Mouse (Mus musculus) kidney, postnatal 0 days (tissue): Measurements from ENCODE around the gene Myzap. TPM values are rescaled to one million over a fixed set of nuclear protein-coding genes. Genes with fewer than 3 reads are reported as not detected.

Experiments used
- ATAC-seq: fragments of 200-750 bp; cut with Nextera tagmentation; replicated peaks from 2 replicates; pipeline ENCODE4 v1.8.0; 2017; ENCODE audit warnings: low read depth, moderate number of reproducible peaks, moderate TSS enrichment, moderate library complexity; ENCODE audit not compliant: low FRiP score
- DNase-seq: peaks from one replicate; pipeline ENCODE4 v3.0.0-alpha.2; 2016; ENCODE audit warnings: low spot score
- H3K27ac ChIP-seq: fragments of 300-500 bp; sonication (generic); 2 replicates; pipeline ENCODE4 v1.5.1; 2014; ENCODE audit warnings: mild to moderate bottlenecking
- H3K27me3 ChIP-seq: fragments of 300-500 bp; sonication (generic); 2 replicates; pipeline ENCODE4 v1.6.1; 2014; ENCODE audit warnings: low read length, mixed read lengths; ENCODE audit not compliant: insufficient read depth
- H3K36me3 ChIP-seq: fragments of 300-500 bp; sonication (generic); 2 replicates; pipeline ENCODE4 v1.6.1; 2014; ENCODE audit warnings: low read length, mixed read lengths; ENCODE audit not compliant: insufficient read depth
- H3K4me1 ChIP-seq: fragments of 300-500 bp; sonication (generic); replicated peaks from 2 replicates; pipeline ENCODE4 v1.6.1; 2014; ENCODE audit warnings: antibody characterized with exemption, low read length, mixed read lengths; ENCODE audit not compliant: insufficient read depth
- H3K4me2 ChIP-seq: fragments of 300-500 bp; sonication (generic); 2 replicates; pipeline ENCODE4 v1.6.1; 2014; ENCODE audit warnings: mild to moderate bottlenecking, low read length, moderate library complexity, mixed read lengths
- H3K4me3 ChIP-seq: fragments of 300-500 bp; sonication (generic); replicated peaks from 2 replicates; pipeline ENCODE4 v1.5.1; 2014; ENCODE audit warnings: low read depth, low read length
- H3K9ac ChIP-seq: fragments of 300-500 bp; sonication (generic); 2 replicates; pipeline ENCODE4 v1.6.1; 2014; ENCODE audit warnings: low read depth, low read length
- H3K9me3 ChIP-seq: fragments of 300-500 bp; sonication (generic); replicated peaks from 2 replicates; pipeline ENCODE4 v1.6.1; 2016; ENCODE audit warnings: low read length, inconsistent platforms, mixed read lengths
- CTCF ChIP-seq: IDR thresholded peaks from 2 replicates; pipeline ENCODE4 v1.5.1; 2016; ENCODE audit warnings: antibody characterized with exemption, low read depth, mild to moderate bottlenecking, moderate library complexity
- WGBS: fragments of 180-500 bp; shearing (Covaris S2); extraction: QIAGEN DNeasy Blood & Tissue Kit; methylation state at CpG from one replicate; pipeline ENCODE4 v1.1.7; 2014; 5-methylcytosine and 5-hydroxymethylcytosine counted together
- polyA plus RNA-seq: library from polyadenylated mRNA; unstranded; fragments of >200 nt; fragmentation: Nextera tagmentation; extraction: Ambion mirVana; gene quantifications from 2 replicates; pipeline ENCODE4 v1.2.1, GENCODE M21; 2015

Myzap gene
- polyA plus RNA-seq, 1 experiment from 2014 or later = 16.9 TPM

DNA sequence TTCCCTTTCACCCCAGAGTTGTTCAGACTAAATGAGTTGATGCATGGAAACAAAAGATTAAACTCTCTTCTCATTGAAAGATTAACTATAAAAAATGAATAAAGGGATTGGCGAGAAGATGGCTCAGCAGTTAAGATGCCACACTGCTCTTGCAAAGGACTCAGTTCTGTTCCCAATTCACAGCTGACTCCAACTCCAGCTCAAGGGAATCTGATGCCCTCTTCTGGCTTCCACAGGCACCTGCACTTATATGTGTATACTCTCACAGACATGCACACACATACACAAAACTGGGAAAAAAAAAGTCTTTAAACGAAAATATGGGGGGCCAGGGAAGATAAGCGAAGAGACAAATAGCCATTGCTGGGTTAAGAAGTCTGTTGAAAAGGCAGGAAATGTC lies 115.6 kb downstream of the Myzap start:
- no peaks in the 10 kb centered on the region for H3K27me3 ChIP-seq
- H3K9me3 ChIP-seq = no peaks in the 10 kb centered on the region
- no peak overlapping the region for H3K4me2 ChIP-seq
- H3K4me1 ChIP-seq = no peaks in the 10 kb centered on the region
- no peak overlapping the region for H3K4me3 ChIP-seq
- WGBS = 98% methylated on average over 3 of the region's 3 CpGs
- TF ChIP-seq CTCF = peak; percentile 26; the same call in 1 of the 2 replicates
- H3K27ac ChIP-seq = no peak overlapping the region
- DNase-seq (no peak), ATAC-seq (no peak)
- H3K36me3 ChIP-seq = peaks cover 64% of the 10 kb centered on the region
- no peak overlapping the region for H3K9ac ChIP-seq

DNA sequence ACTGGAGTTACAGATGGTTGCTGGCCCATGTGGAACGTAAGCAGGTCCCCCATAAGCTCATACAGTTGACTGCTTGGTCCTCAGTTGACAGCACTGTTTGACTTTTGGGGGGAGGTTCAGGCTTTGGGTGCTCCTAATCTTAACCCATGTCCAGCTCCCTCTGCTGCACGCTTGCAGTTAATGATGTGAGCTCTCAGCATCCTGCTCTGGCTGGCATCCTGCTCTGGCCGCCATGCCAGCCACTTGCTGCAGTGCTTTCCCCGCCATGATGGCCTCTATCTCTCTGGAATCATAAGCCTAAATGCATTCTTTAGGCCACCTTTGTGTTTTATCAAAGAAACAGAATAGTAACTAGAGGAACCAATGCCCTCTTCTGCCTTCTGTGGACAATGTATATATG lies 116.6 kb downstream of the Myzap start:
- H3K27ac ChIP-seq = no peak overlapping the region
- no peak overlapping the region for H3K4me2 ChIP-seq
- H3K9ac ChIP-seq = no peak overlapping the region
- H3K9me3 ChIP-seq = no peaks in the 10 kb centered on the region
- no peaks in the 10 kb centered on the region for H3K27me3 ChIP-seq
- no peak for DNase-seq
- H3K4me1 ChIP-seq = no peaks in the 10 kb centered on the region
- TF ChIP-seq CTCF = no peak
- H3K4me3 ChIP-seq = no peak overlapping the region
- peaks cover 54% of the 10 kb centered on the region for H3K36me3 ChIP-seq
- 94% methylated on average over 4 of the region's 4 CpGs for WGBS
- ATAC-seq = no peak

- Histone ChIP-seq H3K36me3 (no peaks in the 10 kb centered on the region), H3K9ac (no peak overlapping the region), H3K4me1 (0 out of 2 replicates have a peak, but pooled peaks cover 3% of the 10 kb centered on the region), H3K9me3 (no peaks in the 10 kb centered on the region), H3K4me3 (no peak overlapping the region), H3K4me2 (no peak overlapping the region), H3K27ac (no peak overlapping the region), H3K27me3 (no peaks in the 10 kb centered on the region)
- no peak for TF ChIP-seq CTCF
- DNase-seq (no peak), ATAC-seq (no peak)
- WGBS = 44% methylated on average over 4 of the region's 4 CpGs
Measured at GRCm38 (mm10) chr9:71467434-71467833, 124.7 kb downstream of the Myzap start.

- H3K27me3 ChIP-seq = no peaks in the 10 kb centered on the region
- H3K4me3 ChIP-seq = no peak overlapping the region
- ATAC-seq = no peak
- H3K9ac ChIP-seq = no peak overlapping the region
- no peaks in the 10 kb centered on the region for H3K36me3 ChIP-seq
- no peak overlapping the region for H3K4me2 ChIP-seq
- no peak overlapping the region for H3K27ac ChIP-seq
- 70% methylated on average over 3 of the region's 3 CpGs for WGBS
- peak; percentile 72 for DNase-seq
- H3K9me3 ChIP-seq = no peaks in the 10 kb centered on the region
- peak; percentile 75 for TF ChIP-seq CTCF
- 0 out of 2 replicates have a peak, but pooled peaks cover 3% of the 10 kb centered on the region for H3K4me1 ChIP-seq
Measured at GRCm38 (mm10) chr9:71466111-71466510, 126.0 kb downstream of the Myzap start.

GRCm38 (mm10) chr9:71463072-71463667 lies 129.0 kb downstream of the Myzap start:
- WGBS = 54% methylated on average over 13 of the region's 13 CpGs

GRCm38 (mm10) chr9:71456738-71457137 lies 135.4 kb downstream of the Myzap start:
- H3K4me2 ChIP-seq = no peak overlapping the region
- WGBS = 44% methylated on average over 4 of the region's 4 CpGs
- ATAC-seq (no peak), DNase-seq (peak; percentile 92)
- H3K9ac ChIP-seq = no peak overlapping the region
- H3K27ac ChIP-seq = no peak overlapping the region
- 0 out of 2 replicates have a peak, but pooled peaks cover under 1% of the 10 kb centered on the region for H3K4me1 ChIP-seq
- no peaks in the 10 kb centered on the region for H3K9me3 ChIP-seq
- H3K4me3 ChIP-seq = no peak overlapping the region
- TF ChIP-seq CTCF = no peak
- no peaks in the 10 kb centered on the region for H3K36me3 ChIP-seq
- no peaks in the 10 kb centered on the region for H3K27me3 ChIP-seq

More at GRCm38 (mm10) chr9:71463072-71463667, 129.0 kb downstream of the Myzap start:
- Histone ChIP-seq H3K4me3 (no peak overlapping the region), H3K27ac (no peak overlapping the region), H3K4me1 (0 out of 2 replicates have a peak, but pooled peaks cover 3% of the 10 kb centered on the region), H3K9ac (no peak overlapping the region), H3K36me3 (no peaks in the 10 kb centered on the region), H3K27me3 (no peaks in the 10 kb centered on the region), H3K9me3 (no peaks in the 10 kb centered on the region), H3K4me2 (no peak overlapping the region)
- TF ChIP-seq CTCF = no peak
- ATAC-seq = no peak
- DNase-seq = no peak

Other genes starting within 250 kb of the Myzap start
- 324 and 337 TPM in 2 replicates for gene Polr2m, start 106.4 kb downstream of the Myzap start, polyA plus RNA-seq
- gene Cgnl1, start 179.2 kb upstream of the Myzap start, polyA plus RNA-seq = 33.8 and 37.9 TPM in 2 replicates